Mouse (Mus musculus) activated CD4-positive, CD25-positive, alpha-beta regulatory T cell, adult 4 months (primary cell): Measurements from ENCODE around the gene Cox7b. TPM values are rescaled to one million over a fixed set of nuclear protein-coding genes. Genes with fewer than 3 reads are reported as not detected.
A peak's percentile ranks its signal among the peaks of the same experiment; 100 is the strongest.
"Not testable (repeated sequence)": the region's sequence is repeated elsewhere in the genome, so short reads cannot be mapped to it uniquely, and the experiment has no call there.

Source experiments
- ATAC-seq: one replicate; pipeline ENCODE4 v1.8.0; 2017
- polyA plus RNA-seq, 2 experiments: library from polyadenylated mRNA; unstranded; fragments of 100-300 nt; shearing (Covaris generic); gene quantifications; one replicate each; pipeline ENCODE4 v1.2.1; 2017

The Cox7b gene
- 100 to 1,000 TPM; 203 to 422 TPM for polyA plus RNA-seq

DNA sequence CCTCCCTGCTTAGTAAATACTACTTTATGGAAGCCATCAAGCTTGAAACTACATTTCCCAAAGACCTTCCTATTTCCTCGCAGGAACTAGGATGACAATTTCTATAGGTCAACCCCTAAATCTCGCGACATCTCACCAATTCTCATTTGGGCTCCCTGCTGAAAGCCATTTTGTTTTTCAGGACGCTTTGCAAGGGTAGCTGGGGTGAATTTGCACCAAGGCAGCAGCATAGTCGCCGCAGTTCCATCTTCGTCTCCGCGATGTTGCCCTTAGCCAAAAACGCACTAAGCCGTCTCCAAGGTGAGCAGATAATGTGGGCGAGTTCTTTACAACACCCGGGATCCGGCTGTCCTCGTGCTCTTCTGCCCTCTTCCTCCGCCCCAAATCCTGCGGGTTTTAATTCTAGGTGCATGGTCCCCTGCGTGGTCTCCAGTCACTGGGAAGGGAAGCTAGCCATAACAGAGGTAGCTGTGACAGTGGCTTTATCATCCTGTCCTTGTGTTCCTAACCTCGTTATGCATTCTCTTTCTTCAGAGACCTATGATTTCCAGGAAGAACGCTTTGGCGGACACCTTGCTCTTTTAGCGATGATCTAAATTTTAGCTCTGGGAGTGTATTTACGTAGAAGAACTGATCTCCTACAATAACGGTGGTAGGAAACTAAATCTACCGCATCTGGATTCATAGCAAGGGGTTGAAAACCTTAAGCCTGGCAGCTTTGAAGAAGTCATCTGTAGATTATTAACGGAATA lies at the start of gene Cox7b:
Cox7b (plus strand) TSS at position 130 of the 752 bp plus-strand sequence.
- ATAC-seq: peak; percentile 44

DNA sequence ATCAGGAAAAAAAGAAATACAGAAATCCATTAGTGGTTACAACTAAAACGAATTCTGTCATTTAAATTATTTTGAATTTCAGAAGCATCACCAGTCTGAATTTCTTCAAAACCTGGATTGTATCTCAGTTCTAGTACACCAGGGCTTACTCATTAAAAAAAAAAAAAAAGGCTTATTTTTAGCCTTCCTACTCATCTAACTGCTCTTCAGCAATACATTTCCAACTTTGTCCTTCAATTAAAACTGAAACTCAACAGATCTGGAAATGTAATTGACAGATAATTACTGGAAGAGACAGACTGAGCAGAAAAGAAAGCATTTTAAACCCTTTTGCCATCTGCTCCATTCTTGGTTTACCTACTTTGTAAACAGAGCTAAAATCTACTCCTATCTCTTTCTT lies 13.9 kb upstream of the Cox7b start:
- no peak for ATAC-seq

DNA sequence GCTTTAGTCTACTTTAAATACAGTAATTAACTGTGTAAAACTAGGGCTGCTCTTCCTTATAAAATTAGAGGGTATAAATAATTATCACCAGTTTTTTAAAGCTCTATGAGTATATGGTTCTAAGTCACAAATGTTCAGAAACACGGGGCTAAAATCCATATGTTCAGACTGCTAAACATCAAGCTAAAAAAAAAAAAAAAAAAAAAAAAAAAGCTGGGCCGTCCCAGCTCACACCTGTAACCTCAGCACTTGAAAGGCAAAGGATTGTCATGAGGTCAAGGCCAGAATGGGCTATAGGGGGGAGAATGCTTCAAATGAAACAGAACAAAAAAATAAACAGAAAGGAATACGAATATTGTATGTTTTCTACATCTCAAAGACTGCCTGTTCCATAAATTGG lies 4.7 kb upstream of the Cox7b start:
- ATAC-seq: no peak

DNA sequence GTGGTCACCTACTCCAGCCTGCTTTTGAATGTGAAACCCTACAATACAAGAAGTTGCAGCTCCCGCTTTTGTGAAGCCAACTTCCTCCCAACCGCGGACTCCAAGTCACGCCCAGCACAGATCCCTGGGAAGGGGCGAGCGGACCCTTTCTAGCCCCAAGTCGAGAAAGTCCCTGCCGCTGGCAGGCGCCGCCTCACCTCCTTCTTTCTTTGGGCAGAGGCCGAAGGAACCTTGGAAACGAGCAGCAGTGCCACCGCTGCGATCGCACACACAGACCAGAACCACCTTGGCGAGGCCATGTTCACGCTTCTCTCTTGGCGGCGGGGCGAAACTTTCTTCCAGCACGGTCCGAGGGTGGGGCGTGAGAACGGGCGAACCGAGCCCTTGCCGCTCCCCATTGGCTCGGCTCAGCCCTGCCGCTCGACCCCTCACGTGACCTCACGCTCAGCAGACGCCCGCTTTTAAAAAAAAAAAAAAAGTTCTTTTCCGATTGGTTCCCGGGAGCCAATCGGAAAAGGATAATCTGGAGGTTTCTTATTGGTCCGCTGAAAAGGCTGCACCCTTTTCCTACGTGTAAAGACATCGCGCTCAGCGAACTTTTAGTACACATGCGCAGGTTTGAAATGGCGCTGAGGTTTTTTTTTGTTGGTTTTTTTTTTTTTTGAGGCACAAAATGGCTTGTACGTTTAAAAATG lies 3.9 kb upstream of the Cox7b start, which contains the start of gene Magt1:
Magt1 (minus strand) TSS at position 442 of the 695 bp plus-strand sequence.
- ATAC-seq: peak; percentile 83

DNA sequence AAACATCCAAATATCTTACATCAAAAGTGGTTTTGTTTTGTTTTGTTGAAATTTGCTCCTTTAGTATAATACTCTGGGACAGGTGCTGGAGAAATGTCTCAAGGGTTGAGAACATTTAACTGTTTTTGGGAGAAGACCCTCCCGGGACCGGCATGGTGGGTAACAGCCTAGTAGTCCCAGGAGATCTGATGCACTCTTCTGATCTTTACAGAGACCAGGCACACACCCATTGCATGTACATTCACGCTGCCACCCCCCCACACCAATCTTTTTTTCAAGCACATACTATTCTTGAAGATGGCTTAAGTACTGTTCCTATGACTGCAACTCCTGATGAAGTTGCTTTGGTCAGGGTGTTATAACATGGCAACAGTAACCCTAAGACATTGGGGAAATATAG lies 2.9 kb upstream of the Cox7b start:
- no peak for ATAC-seq

DNA sequence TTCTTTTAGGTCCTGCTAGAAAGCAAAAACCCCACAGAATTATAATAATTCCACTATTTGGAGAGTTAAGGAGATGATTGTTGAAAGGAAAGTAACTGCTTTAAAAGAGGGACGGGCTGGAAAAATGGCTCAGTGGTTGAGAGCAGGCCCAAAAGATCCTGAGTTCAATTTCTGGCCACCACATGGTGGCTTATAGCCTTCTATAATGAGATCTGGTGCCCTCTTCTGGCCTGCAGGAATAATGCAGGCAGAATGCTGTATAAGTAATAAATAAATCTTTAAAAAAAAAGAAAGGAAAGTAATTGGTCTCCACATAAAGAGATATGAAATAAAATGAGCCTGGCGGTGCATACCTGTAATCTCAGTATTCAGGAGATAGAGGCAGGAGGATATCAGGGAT lies 2.3 kb upstream of the Cox7b start:
- peak; percentile 17 for ATAC-seq

DNA sequence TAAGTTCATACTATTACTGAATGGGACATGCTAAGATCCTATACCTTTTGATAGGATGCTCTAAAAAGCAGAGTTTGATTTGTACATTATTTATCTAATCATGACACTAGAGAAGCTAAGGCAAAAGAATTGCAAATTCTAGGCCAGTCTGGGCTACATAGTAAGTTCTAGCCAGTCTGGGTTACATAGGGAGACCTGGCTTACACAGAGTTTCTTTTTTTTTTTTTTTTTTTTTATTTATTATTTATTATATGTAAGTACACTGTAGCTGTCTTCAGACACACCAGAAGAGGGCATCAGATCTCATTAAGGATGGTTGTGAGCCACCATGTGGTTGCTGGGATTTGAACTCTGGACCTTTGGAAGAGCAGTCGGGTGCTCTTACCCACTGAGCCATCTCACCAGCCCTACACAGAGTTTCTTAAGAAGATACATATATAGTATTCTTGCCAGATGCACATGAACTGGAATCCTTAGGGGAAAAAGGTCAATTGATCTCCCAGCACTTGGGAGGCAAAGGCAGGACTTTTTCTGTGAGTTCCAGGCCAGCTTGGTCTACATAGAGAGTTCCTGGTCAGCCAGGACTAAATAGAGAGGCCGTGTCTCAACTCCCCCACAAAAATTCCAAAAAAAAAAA lies 641 bp upstream of the Cox7b start:
- not testable (repeated sequence) for ATAC-seq

DNA sequence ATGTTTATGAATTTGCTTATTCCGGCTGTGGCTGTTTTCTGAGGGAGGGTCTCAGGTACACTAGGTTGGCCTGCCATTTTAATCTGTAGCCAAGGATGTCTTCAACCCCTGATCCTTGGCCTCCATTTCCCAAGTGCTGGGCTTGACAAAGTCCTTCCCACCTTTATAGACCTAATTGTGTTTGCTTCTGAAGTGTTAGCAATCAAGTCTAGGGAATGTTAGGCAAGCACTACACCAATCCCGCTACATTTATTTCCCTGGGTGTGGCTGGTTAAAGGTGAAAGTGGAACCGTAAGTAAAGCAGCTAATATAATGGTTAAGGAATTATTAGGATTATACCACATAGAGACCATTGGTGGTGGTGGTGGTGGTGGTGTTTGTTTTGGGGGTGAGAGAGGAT lies 1.6 kb downstream of the Cox7b start:
- no peak for ATAC-seq

DNA sequence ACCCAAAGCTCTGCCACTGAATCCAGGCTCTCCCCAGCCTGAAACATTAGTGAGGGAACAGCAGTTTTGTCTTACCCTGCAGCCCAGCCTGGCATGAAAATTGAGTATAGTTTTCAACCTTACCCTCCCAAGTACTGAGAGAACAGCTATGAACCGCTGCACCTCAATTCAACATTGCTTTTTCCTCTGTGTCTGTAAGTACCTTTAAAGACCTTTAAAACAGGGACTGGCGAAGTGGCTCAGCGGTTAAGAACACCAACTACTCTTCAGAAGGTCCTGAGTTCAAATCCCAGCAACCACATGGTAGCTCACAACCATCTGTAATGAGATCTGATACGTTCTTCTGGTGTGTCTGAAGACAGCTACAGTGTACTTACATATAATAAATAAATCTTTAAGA lies 2.0 kb downstream of the Cox7b start:
- no peak for ATAC-seq

DNA sequence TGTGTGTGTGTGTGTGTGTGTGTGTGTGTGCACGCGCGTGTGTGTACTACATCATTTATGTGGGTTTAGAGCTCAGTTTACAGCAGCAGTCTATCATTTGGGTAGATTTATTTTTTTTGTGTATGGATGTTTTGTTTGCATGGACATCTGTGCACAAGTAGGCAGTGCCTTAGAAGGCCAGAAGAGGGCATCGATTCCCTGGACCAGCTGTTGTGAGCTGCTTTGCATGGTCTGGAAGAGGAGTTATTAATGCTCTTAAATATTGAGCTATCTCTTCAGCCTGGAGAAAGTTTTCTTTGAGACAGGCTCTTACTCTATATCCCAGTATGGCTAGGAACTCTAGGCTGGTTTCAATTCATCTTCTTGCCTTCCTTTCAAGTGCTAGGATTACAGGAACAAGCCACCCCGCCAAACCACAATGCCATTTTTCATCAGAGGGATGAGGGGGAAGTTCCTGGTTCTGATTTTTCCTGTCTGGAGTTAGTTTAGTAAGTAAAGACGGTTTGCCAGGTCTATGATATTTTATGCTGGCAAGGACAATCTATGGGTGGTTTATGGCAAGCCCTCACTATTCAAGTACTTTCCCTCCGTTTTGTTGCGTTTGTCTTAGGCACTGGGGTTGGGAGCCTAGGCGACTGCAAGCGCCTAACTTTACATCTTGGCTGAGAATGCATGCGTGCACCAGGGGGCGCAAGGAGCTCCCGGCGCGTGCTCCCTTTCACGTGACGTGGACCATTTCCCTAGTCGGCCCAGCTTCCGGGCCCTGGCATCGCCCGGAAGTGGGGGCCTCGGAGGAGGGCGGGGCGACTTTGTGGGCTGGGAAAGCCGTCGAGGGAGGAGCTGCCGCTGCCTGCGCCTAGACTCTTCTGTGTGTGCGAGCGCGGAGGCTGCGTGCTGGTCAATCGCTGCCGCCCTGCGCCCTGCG lies 11.2 kb downstream of the Cox7b start, which contains the start of gene Atp7a:
Atp7a (plus strand) TSS at position 859 of the 925 bp plus-strand sequence.
- peak; percentile 97 for ATAC-seq

DNA sequence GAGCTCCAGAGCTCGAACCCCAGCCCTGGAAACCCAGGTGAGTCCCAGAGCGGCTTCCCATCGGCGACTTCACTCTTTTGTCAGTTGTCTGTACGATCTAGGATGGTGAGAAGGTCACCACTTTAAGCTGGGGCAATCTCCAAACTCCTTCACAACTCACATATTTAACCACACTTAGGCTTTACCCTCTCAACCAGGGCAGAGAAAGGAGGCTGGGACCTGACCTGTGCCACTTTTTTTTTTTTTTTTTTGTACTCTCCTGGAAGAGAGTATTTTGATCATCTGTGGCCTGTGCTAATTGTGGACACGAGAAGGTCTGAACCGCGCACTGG lies 11.8 kb downstream of the Cox7b start:
- ATAC-seq: peak; percentile 20

DNA sequence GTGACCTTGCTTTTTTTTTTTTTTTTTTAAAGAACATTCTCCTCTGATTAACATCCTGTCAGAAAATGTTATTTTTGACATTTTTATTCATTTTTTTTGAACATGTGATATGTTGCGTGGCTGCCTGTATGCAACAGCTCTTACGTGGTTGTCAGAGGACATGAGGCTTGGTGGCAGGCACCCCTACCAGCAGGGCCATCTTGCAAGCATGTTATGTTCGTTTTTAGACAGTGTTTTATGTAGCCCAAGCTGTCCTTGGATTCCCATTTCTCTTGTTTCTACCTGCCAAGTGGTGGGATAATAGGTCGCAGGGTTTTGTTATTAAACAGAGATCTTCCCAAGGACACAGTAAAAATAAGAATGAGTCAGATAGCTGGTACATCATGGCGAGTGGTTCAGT lies 14.7 kb downstream of the Cox7b start:
- no peak for ATAC-seq

DNA sequence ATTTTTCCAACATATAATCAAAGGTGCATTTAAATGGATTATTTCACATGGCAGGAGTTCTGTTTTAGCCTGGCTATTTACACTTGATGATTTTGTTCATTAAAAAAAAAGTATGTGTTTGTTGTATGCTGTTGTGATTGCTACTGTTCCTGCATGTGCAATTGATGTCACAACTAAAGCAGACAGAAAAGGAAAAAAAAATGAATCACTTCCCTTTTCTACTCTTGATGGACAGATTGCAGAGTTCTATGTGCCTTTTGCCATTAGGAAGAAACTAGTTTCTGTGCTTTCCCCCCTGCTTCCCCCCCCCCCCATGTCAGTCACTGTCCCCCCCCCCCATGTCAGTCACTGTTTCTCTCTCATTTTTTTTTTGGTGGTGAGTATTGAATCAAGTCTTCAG lies 15.6 kb downstream of the Cox7b start:
- ATAC-seq: no peak

DNA sequence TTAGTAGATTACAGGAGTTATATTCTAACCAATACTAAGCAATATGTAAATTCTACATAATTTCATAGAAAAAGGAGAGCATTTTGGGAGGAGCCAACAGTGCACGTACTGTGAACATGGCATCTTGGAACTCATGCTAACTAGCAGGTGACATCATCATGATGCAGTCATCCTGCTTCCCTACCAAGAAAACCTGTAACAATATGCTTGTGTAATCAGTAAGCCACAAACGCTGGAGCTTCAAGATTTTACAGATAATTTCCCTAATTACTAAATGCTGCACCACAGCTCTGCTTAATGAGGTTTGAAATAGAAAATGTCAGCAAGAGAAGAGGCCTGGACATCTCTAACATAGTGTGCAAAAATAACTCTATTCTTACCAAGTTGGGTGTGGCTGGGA lies 20.2 kb downstream of the Cox7b start:
- no peak for ATAC-seq

DNA sequence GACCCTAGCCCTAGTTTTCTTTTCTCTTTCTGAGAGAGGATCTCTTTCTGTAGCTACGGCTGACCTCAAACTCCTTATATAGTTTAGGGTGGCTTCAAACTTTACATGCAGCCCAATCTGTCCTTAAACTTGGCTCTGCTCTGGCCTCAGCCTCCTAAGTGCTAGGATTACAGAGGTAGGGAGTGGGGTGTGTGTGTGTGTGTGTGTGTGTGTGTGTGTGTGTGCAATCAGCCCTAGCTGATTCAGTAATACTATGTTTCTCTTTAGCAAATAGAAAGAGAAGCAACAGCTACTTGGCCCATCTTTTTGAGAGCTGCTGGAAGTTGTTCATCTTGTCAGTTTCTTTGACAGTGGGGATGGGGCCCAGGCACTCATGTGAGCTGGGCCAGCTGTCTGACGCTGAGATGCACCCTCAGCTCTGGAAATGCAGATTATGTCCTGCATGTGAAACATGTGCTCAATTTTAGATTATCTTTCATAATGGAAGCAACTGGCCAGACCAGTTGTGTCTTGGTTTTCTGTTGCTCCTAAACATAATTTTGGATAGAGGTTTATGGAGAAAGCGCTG lies 21.8 kb downstream of the Cox7b start:
- no peak for ATAC-seq

DNA sequence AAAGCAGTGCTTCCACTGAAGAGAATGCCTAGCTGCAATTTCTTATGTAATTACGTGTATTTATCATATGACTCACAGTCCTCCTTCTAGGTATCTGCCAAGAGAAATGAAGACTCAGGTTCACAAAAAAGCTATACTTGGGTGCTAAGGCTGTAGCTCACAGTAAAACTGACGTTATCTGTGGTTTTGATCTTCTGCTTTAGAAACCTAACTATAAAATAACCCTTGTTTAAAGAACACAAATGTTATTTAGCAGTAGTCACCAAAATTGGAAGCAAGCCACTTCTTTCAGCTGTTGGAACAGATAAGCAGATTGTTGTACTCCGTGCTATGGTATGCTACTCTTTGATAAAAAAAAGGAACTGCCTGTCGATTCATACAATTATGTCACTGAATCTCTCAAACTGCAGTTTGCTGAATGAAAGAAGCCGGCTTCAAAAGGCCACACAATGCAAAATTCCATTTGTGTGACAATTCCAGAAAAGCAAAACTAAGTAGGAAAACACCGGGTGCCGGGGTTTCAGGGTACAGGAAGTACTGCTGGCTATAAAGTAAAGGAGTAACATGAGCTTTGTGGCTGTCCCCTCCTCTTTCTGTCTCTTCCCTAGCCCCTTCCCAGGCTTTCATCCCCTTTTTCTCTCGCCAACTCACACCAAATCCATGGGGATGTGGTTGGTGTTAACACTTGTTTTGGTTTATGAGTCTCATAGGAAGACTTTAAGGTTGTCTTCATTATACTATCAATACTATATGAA lies 28.5 kb downstream of the Cox7b start:
- peak; percentile 63 for ATAC-seq

DNA sequence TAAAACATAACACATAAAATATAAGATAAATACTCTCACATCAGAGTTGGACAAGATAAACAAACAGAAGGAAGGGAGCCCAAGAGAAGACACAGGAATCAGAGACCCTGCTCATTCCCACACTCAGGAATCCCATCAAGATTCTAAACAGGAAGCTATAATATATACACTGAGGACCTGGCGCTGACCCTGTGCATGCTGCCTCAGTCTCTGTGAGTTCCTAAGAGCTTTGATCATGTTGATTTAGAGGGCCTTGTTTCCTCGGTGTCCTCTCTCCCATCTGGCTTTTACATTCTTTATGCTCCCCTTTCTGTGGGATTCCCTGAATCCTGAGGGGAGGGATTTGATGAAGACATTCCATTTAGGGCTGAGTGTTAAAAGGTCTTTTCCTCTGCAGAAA lies 30.0 kb downstream of the Cox7b start:
- no peak for ATAC-seq

DNA sequence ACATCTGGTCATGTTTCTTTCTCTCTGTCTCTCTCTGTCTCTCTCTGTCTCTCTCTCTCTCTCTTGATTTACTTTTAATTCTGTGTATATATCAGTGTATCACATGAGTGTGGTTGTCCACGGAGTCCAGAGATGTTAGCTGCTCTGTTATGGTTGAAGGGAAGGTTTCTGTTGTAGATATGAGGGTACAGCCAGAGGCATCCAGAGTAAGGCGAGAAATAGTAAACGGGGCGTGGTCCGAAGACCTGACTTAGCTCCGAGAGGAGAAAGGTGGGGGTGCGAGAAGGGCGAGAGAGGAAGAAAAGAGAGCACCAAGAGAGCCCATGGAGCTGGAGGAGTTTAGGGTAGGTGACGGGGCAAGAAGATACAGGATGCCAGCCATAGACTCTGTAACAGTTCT lies 30.4 kb downstream of the Cox7b start:
- ATAC-seq: no peak

DNA sequence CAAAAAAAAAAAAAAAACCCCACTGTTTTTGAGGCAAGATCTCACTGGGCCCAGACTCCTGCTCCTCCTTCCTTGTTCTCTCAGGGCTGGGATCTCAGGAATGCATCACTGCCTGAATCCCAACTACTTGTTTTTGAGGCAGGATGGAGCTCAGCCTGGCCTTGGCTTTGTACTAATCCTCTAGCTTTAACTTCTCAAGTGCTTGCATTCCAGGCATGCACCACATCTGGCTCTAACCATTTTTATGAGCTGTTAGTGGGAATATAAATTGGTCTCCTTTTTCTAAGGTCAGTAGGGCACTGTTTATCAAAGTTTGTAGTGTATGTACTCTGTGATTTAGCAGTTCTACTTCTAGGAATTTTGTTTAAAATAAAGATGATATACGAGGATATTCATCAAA lies 32.7 kb downstream of the Cox7b start:
- no peak for ATAC-seq
